Mouse (Mus musculus): Measurements from ENCODE around the gene Fbxl17. TPM values are rescaled to one million over a fixed set of nuclear protein-coding genes. Genes with fewer than 3 reads are reported as not detected.
A peak's percentile ranks its signal among the peaks of the same experiment; 100 is the strongest.

Gene Fbxl17
- polyA plus RNA-seq, 1 experiment from 2014 or later, result 3.7 TPM

GRCm38 (mm10) chr17:63342440-63342839 lies 157.4 kb downstream of the Fbxl17 start:
- DNase-seq (ENCODE audit: low spot score), result no peak
- no peaks in the 10 kb centered on the region for H3K4me1 ChIP-seq
- H3K36me3 ChIP-seq, result peaks cover 10% of the 10 kb centered on the region
- 90% methylated on average over 11 of the region's 11 CpGs for WGBS
- no peak overlapping the region for H3K27ac ChIP-seq (replicated peaks)
- H3K27me3 ChIP-seq (ENCODE audit: low read depth, poor library complexity, severe bottlenecking), result no peaks in the 10 kb centered on the region
- H3K4me3 ChIP-seq, result no peak overlapping the region
- no peaks in the 10 kb centered on the region for H3K9me3 ChIP-seq (replicated peaks)

GRCm38 (mm10) chr17:63341203-63341602 lies 158.6 kb downstream of the Fbxl17 start:
- Histone ChIP-seq H3K36me3 (no peaks in the 10 kb centered on the region), H3K27ac (replicated peaks) (no peak overlapping the region), H3K9me3 (replicated peaks) (no peaks in the 10 kb centered on the region), H3K27me3 (ENCODE audit: low read depth, poor library complexity, severe bottlenecking) (no peaks in the 10 kb centered on the region), H3K4me3 (no peak overlapping the region), H3K4me1 (no peaks in the 10 kb centered on the region)
- DNase-seq (ENCODE audit: low spot score), result no peak
- 93% methylated on average over 3 of the region's 3 CpGs for WGBS

- H3K4me3 ChIP-seq, result no peak overlapping the region
- 94% methylated on average over 2 of the region's 2 CpGs for WGBS
- no peaks in the 10 kb centered on the region for H3K9me3 ChIP-seq (replicated peaks)
- H3K36me3 ChIP-seq, result no peaks in the 10 kb centered on the region
- no peak for DNase-seq (ENCODE audit: low spot score)
- H3K4me1 ChIP-seq, result peaks cover 3% of the 10 kb centered on the region; the same call in 1 of the 2 replicates
- H3K27me3 ChIP-seq (ENCODE audit: low read depth, poor library complexity, severe bottlenecking), result no peaks in the 10 kb centered on the region
- no peak overlapping the region for H3K27ac ChIP-seq (replicated peaks)
Observed at GRCm38 (mm10) chr17:63328888-63329287, 170.9 kb downstream of the Fbxl17 start.

GRCm38 (mm10) chr17:63326227-63326626 lies 173.6 kb downstream of the Fbxl17 start:
- Histone ChIP-seq H3K27me3 (ENCODE audit: low read depth, poor library complexity, severe bottlenecking) (no peaks in the 10 kb centered on the region), H3K9me3 (replicated peaks) (no peaks in the 10 kb centered on the region), H3K4me1 (peaks cover 6% of the 10 kb centered on the region), H3K36me3 (no peaks in the 10 kb centered on the region), H3K4me3 (no peak overlapping the region), H3K27ac (replicated peaks) (no peak overlapping the region)
- no peak for DNase-seq (ENCODE audit: low spot score)
- WGBS, result 93% methylated on average over 5 of the region's 5 CpGs

GRCm38 (mm10) chr17:63324672-63325071 lies 175.1 kb downstream of the Fbxl17 start:
- H3K27ac ChIP-seq (replicated peaks), result no peak overlapping the region
- H3K9me3 ChIP-seq (replicated peaks), result no peaks in the 10 kb centered on the region
- H3K4me1 ChIP-seq, result peaks cover 16% of the 10 kb centered on the region
- H3K4me3 ChIP-seq, result no peak overlapping the region
- no peaks in the 10 kb centered on the region for H3K36me3 ChIP-seq
- no peak for DNase-seq (ENCODE audit: low spot score)
- H3K27me3 ChIP-seq (ENCODE audit: low read depth, poor library complexity, severe bottlenecking), result no peaks in the 10 kb centered on the region
- 95% methylated on average over 2 of the region's 2 CpGs for WGBS

GRCm38 (mm10) chr17:63324039-63324438 lies 175.8 kb downstream of the Fbxl17 start:
- Histone ChIP-seq H3K36me3 (no peaks in the 10 kb centered on the region), H3K27me3 (ENCODE audit: low read depth, poor library complexity, severe bottlenecking) (no peaks in the 10 kb centered on the region), H3K4me1 (peaks cover 16% of the 10 kb centered on the region), H3K27ac (replicated peaks) (no peak overlapping the region), H3K4me3 (no peak overlapping the region), H3K9me3 (replicated peaks) (no peaks in the 10 kb centered on the region)
- 35% methylated on average over 2 of the region's 2 CpGs for WGBS
- DNase-seq (ENCODE audit: low spot score), result peak; percentile 53

GRCm38 (mm10) chr17:63322846-63323245 lies 177.0 kb downstream of the Fbxl17 start:
- no peaks in the 10 kb centered on the region for H3K9me3 ChIP-seq (replicated peaks)
- no peak overlapping the region for H3K4me3 ChIP-seq
- peaks cover 16% of the 10 kb centered on the region for H3K4me1 ChIP-seq
- DNase-seq (ENCODE audit: low spot score), result no peak
- no peaks in the 10 kb centered on the region for H3K36me3 ChIP-seq
- no peaks in the 10 kb centered on the region for H3K27me3 ChIP-seq (ENCODE audit: low read depth, poor library complexity, severe bottlenecking)
- WGBS, result 92% methylated on average over 7 of the region's 7 CpGs
- no peak overlapping the region for H3K27ac ChIP-seq (replicated peaks)

GRCm38 (mm10) chr17:63321290-63321689 lies 178.5 kb downstream of the Fbxl17 start:
- Histone ChIP-seq H3K27me3 (ENCODE audit: low read depth, poor library complexity, severe bottlenecking) (no peaks in the 10 kb centered on the region), H3K4me1 (peaks cover 16% of the 10 kb centered on the region), H3K27ac (replicated peaks) (peak overlapping the region; percentile 34; the same call in 1 of the 2 replicates), H3K9me3 (replicated peaks) (no peaks in the 10 kb centered on the region), H3K36me3 (no peaks in the 10 kb centered on the region), H3K4me3 (no peak overlapping the region)
- no peak for DNase-seq (ENCODE audit: low spot score)
- WGBS, result 35% methylated on average over 5 of the region's 5 CpGs

- H3K9me3 ChIP-seq (replicated peaks), result no peaks in the 10 kb centered on the region; the same call in 1 of the 2 replicates
- H3K27ac ChIP-seq (replicated peaks), result no peak overlapping the region
- no peak for DNase-seq (ENCODE audit: low spot score)
- no peak overlapping the region for H3K4me3 ChIP-seq
- no peaks in the 10 kb centered on the region for H3K27me3 ChIP-seq (ENCODE audit: low read depth, poor library complexity, severe bottlenecking)
- peaks cover 16% of the 10 kb centered on the region for H3K4me1 ChIP-seq
- WGBS, result 92% methylated on average over 7 of the region's 7 CpGs
- H3K36me3 ChIP-seq, result no peaks in the 10 kb centered on the region; the same call in 1 of the 2 replicates
Observed at GRCm38 (mm10) chr17:63317518-63317917, 182.3 kb downstream of the Fbxl17 start.

GRCm38 (mm10) chr17:63315646-63316480 lies 184.0 kb downstream of the Fbxl17 start:
- H3K27me3 ChIP-seq (ENCODE audit: low read depth, poor library complexity, severe bottlenecking), result no peaks in the 10 kb centered on the region
- H3K27ac ChIP-seq (replicated peaks), result no peak overlapping the region
- no peak for DNase-seq (ENCODE audit: low spot score)
- H3K4me3 ChIP-seq, result no peak overlapping the region
- H3K36me3 ChIP-seq, result no peaks in the 10 kb centered on the region; the same call in 1 of the 2 replicates
- peaks cover 6% of the 10 kb centered on the region for H3K4me1 ChIP-seq
- WGBS, result 91% methylated on average over 12 of the region's 12 CpGs
- H3K9me3 ChIP-seq (replicated peaks), result no peaks in the 10 kb centered on the region; the same call in 1 of the 2 replicates

- no peak for DNase-seq (ENCODE audit: low spot score)
- WGBS, result 97% methylated on average over 3 of the region's 3 CpGs
- no peak overlapping the region for H3K27ac ChIP-seq (replicated peaks)
- no peaks in the 10 kb centered on the region; the same call in 1 of the 2 replicates for H3K9me3 ChIP-seq (replicated peaks)
- H3K36me3 ChIP-seq, result no peaks in the 10 kb centered on the region; the same call in 1 of the 2 replicates
- no peaks in the 10 kb centered on the region for H3K4me1 ChIP-seq
- no peaks in the 10 kb centered on the region for H3K27me3 ChIP-seq (ENCODE audit: low read depth, poor library complexity, severe bottlenecking)
- no peak overlapping the region for H3K4me3 ChIP-seq
Observed at GRCm38 (mm10) chr17:63312804-63313203, 187.0 kb downstream of the Fbxl17 start.

- Histone ChIP-seq H3K4me3 (no peak overlapping the region), H3K4me1 (no peaks in the 10 kb centered on the region), H3K36me3 (no peaks in the 10 kb centered on the region; the same call in 1 of the 2 replicates), H3K9me3 (replicated peaks) (no peaks in the 10 kb centered on the region; the same call in 1 of the 2 replicates), H3K27me3 (ENCODE audit: low read depth, poor library complexity, severe bottlenecking) (no peaks in the 10 kb centered on the region), H3K27ac (replicated peaks) (no peak overlapping the region)
- no peak for DNase-seq (ENCODE audit: low spot score)
- 91% methylated on average over 10 of the region's 10 CpGs for WGBS
Observed at GRCm38 (mm10) chr17:63312330-63312729, 187.5 kb downstream of the Fbxl17 start.

- Histone ChIP-seq H3K4me3 (no peak overlapping the region), H3K27me3 (ENCODE audit: low read depth, poor library complexity, severe bottlenecking) (no peaks in the 10 kb centered on the region), H3K27ac (replicated peaks) (no peak overlapping the region), H3K36me3 (no peaks in the 10 kb centered on the region; the same call in 1 of the 2 replicates), H3K4me1 (no peaks in the 10 kb centered on the region), H3K9me3 (replicated peaks) (no peaks in the 10 kb centered on the region; the same call in 1 of the 2 replicates)
- no peak for DNase-seq (ENCODE audit: low spot score)
- WGBS, result 93% methylated on average over 3 of the region's 3 CpGs
Observed at GRCm38 (mm10) chr17:63311613-63312012, 188.2 kb downstream of the Fbxl17 start.

Data from midbrain, embryonic 10.5 days (tissue).